Mouse (Mus musculus) Muller cell, postnatal 12 days (primary cell): ENCODE measurements at regions not wholly inside any gene's neighbourhood (a gene's known extent, or its start where the extent isn't known, plus 50 kb on each side); places are given as distances from the start of the nearest gene placed in this dataset.

Experiments
- DNase-seq: peaks from one replicate; pipeline ENCODE4 v3.0.0-alpha.2; 2015; ENCODE audit errors: inconsistent ontology term

DNA sequence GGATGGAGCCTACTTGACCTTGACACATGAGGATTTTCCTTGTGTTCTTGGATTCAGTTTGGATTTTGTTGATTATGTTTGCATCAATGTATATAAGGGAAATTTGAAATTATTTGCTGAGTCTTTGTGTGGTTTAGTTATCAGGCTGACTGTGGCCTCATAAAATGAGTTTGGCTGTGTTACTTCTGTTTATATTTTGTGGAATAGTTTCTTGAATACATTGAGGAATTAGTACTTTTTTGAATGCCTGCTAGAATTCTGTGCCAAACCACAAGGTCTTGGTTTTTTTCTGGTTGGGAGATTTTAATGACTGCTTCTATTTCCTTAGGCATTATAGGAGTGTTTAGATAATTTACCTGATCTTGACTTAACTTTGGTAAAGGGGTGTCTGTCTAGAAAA, 1018.5 kb downstream of the Zpld1 start:
- no peak for DNase-seq

- no peak for DNase-seq
Observed at GRCm38 (mm10) chr16:54263853-54264252, 1033.9 kb downstream of the Zpld1 start.

DNA sequence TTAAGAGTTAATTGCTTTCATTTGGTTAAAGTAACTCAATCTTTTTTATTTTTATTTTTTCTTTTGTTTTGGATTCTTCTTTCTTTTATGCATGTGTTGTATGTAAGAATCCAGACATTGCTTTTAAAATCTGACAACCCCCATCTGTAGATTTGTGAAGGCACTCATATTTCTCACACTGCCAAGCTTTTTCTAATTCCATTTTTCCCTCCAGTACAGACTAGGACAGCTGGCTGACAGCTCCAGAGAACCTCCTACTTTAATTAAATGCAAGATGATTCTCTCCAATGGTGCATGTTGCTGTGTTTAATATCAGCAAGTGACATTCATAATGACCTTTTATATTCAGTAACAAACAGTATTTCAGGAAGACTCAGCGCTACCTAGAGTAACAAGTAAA, 1038.5 kb downstream of the Zpld1 start:
- DNase-seq = no peak

DNA sequence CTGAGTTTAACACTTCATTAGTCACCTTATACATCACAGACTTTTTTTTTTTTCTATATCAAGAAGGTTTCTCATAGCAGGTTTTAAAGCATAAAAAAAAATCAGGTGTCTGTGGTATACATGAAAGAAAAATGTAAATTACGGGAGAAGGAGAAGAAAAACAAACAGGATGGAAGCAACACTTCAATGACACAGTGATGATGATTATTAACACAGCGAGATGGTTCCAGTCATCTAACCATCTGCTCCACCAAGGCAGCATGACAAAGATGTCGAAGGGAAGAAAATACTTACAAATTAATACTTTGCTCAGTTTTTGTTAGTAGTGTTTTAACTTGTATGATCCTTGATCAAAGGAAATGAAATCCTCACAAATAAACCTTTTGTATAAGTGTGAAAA, 1050.9 kb downstream of the Zpld1 start:
- no peak for DNase-seq

- no peak for DNase-seq
Observed at GRCm38 (mm10) chr16:54246386-54246785, 1051.4 kb downstream of the Zpld1 start.

DNA sequence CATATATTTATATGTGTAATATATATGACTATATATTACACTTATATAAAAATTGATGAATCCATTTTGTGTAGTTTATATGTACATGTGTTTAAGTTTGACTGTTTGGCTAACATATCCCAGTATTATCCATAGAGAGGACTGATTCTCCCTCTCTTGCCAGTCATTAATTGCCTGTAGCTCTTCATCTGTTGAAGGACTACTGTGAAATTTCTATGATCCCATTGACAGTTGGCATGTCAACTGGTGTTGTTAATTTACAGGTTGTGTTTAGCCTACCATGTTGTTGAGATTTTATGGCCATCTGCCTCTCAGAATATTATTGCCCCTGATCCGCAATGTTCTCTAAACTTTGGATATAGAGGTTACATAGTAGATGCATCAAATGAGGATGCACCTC, 1058.3 kb downstream of the Zpld1 start:
- no peak for DNase-seq

- no peak for DNase-seq
Observed at GRCm38 (mm10) chr16:54229445-54230208, 1068.2 kb downstream of the Zpld1 start.

DNA sequence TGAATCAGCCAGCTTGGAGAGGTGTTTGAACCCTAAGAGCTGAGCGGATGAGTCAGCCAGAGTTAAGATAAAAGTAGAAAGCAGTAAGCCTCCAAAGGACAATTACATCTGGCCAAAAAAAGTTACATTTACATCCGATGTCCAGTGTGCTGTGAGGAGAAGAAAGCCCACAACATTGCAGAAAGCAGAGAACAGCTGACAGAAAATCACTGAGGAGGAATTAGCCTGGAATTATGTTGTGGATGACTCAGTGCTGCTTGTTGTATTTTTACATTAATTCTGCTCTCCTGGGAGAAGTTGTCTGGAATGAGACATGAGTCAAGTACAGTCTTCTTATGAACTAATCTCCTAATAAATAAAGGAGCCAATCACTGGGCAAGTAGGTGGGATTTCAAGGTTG, 1071.6 kb downstream of the Zpld1 start:
- no peak for DNase-seq

GRCm38 (mm10) chr16:54195205-54195604, 1102.6 kb downstream of the Zpld1 start:
- peak; percentile 13 for DNase-seq

DNA sequence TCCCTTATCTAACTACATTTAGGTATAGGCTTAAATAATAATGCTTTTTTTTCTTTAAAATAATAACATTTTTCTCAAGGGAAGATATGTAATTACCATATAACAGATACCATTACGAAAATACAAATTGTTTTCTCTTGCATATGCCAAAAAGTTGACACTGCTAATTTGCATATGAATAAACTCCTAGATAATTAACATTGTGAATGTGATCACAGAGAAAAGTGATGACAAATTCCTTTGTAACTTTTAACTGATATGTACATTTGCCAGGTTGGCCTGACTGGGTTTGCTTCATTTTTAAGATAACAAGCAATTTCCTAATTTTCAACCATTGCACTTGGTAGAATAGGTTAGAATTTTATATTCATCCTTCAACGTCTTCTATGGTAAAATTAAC, 1103.1 kb downstream of the Zpld1 start:
- DNase-seq = no peak
